Mouse (Mus musculus) embryonic facial prominence, embryonic 14.5 days (tissue): ENCODE measurements around the gene Ogfod2. TPM values are rescaled to one million over a fixed set of nuclear protein-coding genes. Genes with fewer than 3 reads are reported as not detected.
A peak's percentile ranks its signal among the peaks of the same experiment; 100 is the strongest.

Source experiments
- ATAC-seq: fragments of 200-750 bp; cut with Nextera tagmentation; 2 replicates; pipeline ENCODE4 v1.8.0; 2017; ENCODE audit warnings: low read depth, moderate number of reproducible peaks, moderate TSS enrichment
- DNase-seq: peaks from one replicate; pipeline ENCODE4 v3.0.0-alpha.2; 2015; ENCODE audit warnings: low spot score
- H3K27ac ChIP-seq: fragments of 300-500 bp; sonication (generic); replicated peaks from 2 replicates; pipeline ENCODE4 v1.5.1; 2014; ENCODE audit warnings: low read depth, mild to moderate bottlenecking, low read length, moderate library complexity
- H3K27me3 ChIP-seq: fragments of 300-500 bp; sonication (generic); replicated peaks from 2 replicates; pipeline ENCODE4 v1.6.1; 2014; ENCODE audit warnings: low read length; ENCODE audit not compliant: control insufficient read depth, insufficient read depth
- H3K36me3 ChIP-seq: fragments of 300-500 bp; sonication (generic); 2 replicates; pipeline ENCODE4 v1.6.1; 2014; ENCODE audit warnings: low read length, mixed read lengths; ENCODE audit not compliant: control insufficient read depth, insufficient read depth
- H3K4me1 ChIP-seq: fragments of 300-500 bp; sonication (generic); 2 replicates; pipeline ENCODE4 v1.6.1; 2014; ENCODE audit warnings: antibody characterized with exemption, low read length; ENCODE audit not compliant: control insufficient read depth, insufficient read depth
- H3K4me2 ChIP-seq: fragments of 300-500 bp; sonication (generic); 2 replicates; pipeline ENCODE4 v1.6.1; 2014; ENCODE audit warnings: low read depth, mild to moderate bottlenecking, low read length, moderate library complexity, mixed read lengths
- H3K4me3 ChIP-seq: fragments of 300-500 bp; sonication (generic); 2 replicates; pipeline ENCODE4 v1.5.1; 2014; ENCODE audit warnings: low read depth, mild to moderate bottlenecking, low read length
- H3K9ac ChIP-seq: fragments of 300-500 bp; sonication (generic); 2 replicates; pipeline ENCODE4 v1.6.1; 2014; ENCODE audit warnings: low read depth, mild to moderate bottlenecking, low read length, moderate library complexity, mixed read lengths
- H3K9me3 ChIP-seq: fragments of 300-500 bp; sonication (generic); 2 replicates; pipeline ENCODE4 v1.6.1; 2016; ENCODE audit warnings: low read length; ENCODE audit not compliant: control insufficient read depth
- WGBS: fragments of 180-500 bp; shearing (Covaris S2); extraction: QIAGEN DNeasy Blood & Tissue Kit; methylation state at CpG from one replicate; pipeline ENCODE4 v1.1.7; 2014; 5-methylcytosine and 5-hydroxymethylcytosine counted together
- polyA plus RNA-seq: library from polyadenylated mRNA; unstranded; fragments of >200 nt; fragmentation: Nextera tagmentation; extraction: Ambion mirVana; gene quantifications from 2 replicates; pipeline ENCODE4 v1.2.1, GENCODE M21; 2014

Gene Ogfod2
- polyA plus RNA-seq, 1 experiment from 2014 or later = 16.1 TPM

DNA sequence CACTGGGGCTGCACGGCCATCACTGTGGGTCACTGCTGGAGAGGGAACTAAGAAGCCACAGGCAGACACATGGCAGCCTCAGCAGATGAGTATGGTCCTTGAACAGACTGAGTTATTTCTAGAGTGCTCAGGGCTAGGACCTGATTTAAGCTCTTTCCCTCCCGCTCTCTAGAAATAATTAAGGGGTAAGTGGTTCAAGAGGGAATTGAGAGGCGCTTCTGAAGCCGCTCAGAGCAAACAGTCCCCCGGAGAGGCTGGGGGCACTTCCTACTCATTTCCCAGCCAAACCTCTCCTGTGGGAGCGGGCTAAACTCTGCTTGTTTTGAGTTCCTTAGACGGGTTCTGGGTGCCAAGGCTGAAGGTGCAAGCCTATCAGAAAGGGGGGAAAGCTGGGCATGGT is 38.8 kb downstream of the Ogfod2 start:
- ATAC-seq (no peak), DNase-seq (no peak)
- Histone ChIP-seq H3K27ac (no peak overlapping the region), H3K4me1 (no peaks in the 10 kb centered on the region), H3K9me3 (no peaks in the 10 kb centered on the region), H3K4me3 (no peak overlapping the region), H3K27me3 (no peaks in the 10 kb centered on the region), H3K9ac (no peak overlapping the region), H3K4me2 (no peak overlapping the region), H3K36me3 (no peaks in the 10 kb centered on the region)
- WGBS = 77% methylated on average over 7 of the region's 7 CpGs

DNA sequence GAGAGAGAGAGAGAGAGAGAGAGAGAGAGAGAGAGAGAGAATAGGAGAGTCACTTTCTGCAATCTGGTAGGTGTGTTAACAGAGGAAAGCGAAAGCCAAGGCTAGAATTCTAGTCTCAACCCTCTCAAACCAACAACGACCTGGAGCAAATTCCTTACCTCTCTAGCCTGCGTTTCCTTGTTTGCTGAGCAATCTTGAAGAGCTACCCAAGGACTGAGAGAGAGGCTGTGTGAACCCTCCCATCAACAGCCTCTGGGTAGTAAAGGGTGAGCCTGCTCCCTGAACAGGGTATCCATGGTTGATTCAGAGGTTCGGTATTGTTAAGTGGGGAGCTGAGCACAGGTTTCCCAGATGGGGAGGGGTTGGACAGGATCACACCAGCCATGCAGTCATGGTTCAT is 40.6 kb downstream of the Ogfod2 start:
- no peaks in the 10 kb centered on the region for H3K9me3 ChIP-seq
- no peak overlapping the region for H3K4me3 ChIP-seq
- H3K4me1 ChIP-seq = no peaks in the 10 kb centered on the region
- 78% methylated on average over 4 of the region's 4 CpGs for WGBS
- H3K4me2 ChIP-seq = no peak overlapping the region
- ATAC-seq (no peak), DNase-seq (no peak)
- H3K36me3 ChIP-seq = no peaks in the 10 kb centered on the region
- H3K9ac ChIP-seq = no peak overlapping the region
- no peak overlapping the region for H3K27ac ChIP-seq
- H3K27me3 ChIP-seq = no peaks in the 10 kb centered on the region

DNA sequence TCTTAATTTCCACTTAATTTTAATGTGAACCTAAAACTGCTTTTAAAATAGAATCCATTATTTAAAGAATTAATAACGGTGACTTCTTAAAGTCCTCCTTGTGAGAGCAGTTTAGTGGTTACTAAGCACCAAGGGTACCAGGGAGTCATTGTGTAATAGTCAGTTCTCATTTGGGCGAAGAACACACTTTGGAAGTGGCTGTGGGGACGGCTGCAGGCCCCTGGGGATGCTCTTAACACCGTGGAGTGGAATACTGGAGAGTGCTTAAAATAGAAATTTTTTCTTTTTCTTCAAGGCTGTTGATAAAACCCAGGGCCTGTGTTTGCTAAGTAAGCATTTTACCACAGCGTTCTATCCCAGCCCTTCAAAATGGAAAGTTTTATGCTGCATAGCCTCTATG is 43.8 kb downstream of the Ogfod2 start:
- WGBS = 77% methylated on average over 5 of the region's 5 CpGs
- no peak overlapping the region for H3K4me3 ChIP-seq
- H3K36me3 ChIP-seq = no peaks in the 10 kb centered on the region
- no peak for ATAC-seq
- H3K9ac ChIP-seq = no peak overlapping the region
- H3K27ac ChIP-seq = no peak overlapping the region
- H3K27me3 ChIP-seq = no peaks in the 10 kb centered on the region
- no peak for DNase-seq
- no peaks in the 10 kb centered on the region for H3K4me1 ChIP-seq
- H3K9me3 ChIP-seq = no peaks in the 10 kb centered on the region
- no peak overlapping the region for H3K4me2 ChIP-seq

DNA sequence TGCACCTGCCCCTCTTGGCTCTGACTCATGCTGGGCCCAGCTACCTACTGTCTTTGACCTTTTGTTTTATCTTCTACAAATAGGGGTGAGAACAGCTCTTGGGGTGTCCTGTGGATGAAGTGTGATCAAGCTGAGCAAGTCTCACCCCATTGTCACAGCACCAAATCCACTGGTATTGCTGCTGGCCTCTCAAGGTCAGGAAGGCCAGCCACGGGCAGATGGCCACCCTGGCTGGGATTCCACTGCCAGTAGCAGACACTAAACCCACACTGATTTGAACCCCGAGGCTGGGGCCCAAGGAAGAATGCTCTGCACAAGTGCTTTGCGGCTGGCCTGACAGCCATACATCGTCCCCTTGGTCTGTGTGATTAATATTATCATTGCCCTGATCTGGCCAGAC is 46.2 kb downstream of the Ogfod2 start:
- no peak overlapping the region for H3K9ac ChIP-seq
- no peaks in the 10 kb centered on the region; the same call in 1 of the 2 replicates for H3K4me1 ChIP-seq
- no peaks in the 10 kb centered on the region for H3K36me3 ChIP-seq
- H3K27ac ChIP-seq = no peak overlapping the region
- H3K27me3 ChIP-seq = no peaks in the 10 kb centered on the region
- H3K4me3 ChIP-seq = no peak overlapping the region
- H3K9me3 ChIP-seq = no peaks in the 10 kb centered on the region
- H3K4me2 ChIP-seq = no peak overlapping the region
- DNase-seq (no peak), ATAC-seq (no peak)
- 69% methylated on average over 4 of the region's 4 CpGs for WGBS

DNA sequence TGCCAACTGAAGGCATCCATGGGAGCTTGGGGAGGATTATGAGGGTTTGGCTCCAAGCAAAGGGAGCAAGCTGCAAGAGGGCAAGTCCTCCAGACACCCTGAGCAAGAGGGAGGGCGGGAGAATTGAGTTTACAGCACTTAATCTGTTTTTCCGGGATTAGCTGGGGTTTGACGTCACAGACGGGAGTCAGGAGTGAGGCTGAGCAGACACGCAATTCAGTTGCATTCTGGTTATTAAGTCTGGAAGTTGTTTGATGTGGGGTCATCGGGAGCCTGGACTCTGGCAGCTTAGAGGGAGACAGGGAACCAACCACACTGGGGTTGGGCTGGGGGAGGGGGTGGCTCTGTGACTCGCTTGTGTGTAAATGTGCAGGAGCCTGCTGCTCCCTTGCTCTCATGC is 47.4 kb downstream of the Ogfod2 start:
- no peak overlapping the region for H3K4me3 ChIP-seq
- H3K4me2 ChIP-seq = no peak overlapping the region
- no peak overlapping the region for H3K27ac ChIP-seq
- H3K9me3 ChIP-seq = no peaks in the 10 kb centered on the region
- 23% methylated on average over 7 of the region's 7 CpGs for WGBS
- no peak overlapping the region for H3K9ac ChIP-seq
- H3K4me1 ChIP-seq = peaks cover 11% of the 10 kb centered on the region; the same call in 1 of the 2 replicates
- ATAC-seq = peak; percentile 27; the same call in 1 of the 2 replicates
- peak; percentile 32 for DNase-seq
- no peaks in the 10 kb centered on the region for H3K36me3 ChIP-seq
- H3K27me3 ChIP-seq = no peaks in the 10 kb centered on the region

DNA sequence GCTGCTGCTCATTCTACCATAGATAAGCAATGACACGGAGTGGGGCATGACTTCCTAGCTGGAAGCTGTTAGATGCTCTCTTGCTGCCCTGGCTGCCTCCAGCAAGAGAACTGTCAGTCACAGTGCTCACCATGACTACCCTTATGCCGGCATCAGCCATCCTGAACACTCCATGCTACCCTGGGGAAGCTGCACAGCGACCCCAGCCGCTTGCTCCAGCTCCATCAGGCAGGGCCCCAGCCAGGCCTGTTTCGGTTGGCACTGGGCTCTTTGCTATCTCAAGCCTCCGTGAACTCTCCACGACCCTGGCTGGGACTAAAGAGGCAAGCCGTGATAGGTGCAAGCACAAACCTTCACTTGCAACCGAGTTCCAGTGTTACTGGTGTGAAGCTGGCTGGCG is 49.7 kb downstream of the Ogfod2 start:
- Histone ChIP-seq H3K4me2 (no peak overlapping the region), H3K36me3 (no peaks in the 10 kb centered on the region), H3K27me3 (no peaks in the 10 kb centered on the region), H3K27ac (no peak overlapping the region), H3K9ac (no peak overlapping the region), H3K4me1 (peaks cover 34% of the 10 kb centered on the region), H3K9me3 (no peaks in the 10 kb centered on the region), H3K4me3 (no peak overlapping the region)
- 44% methylated on average over 10 of the region's 10 CpGs for WGBS
- DNase-seq (peak; percentile 29), ATAC-seq (0 out of 2 replicates have a peak, but pooled peaks have one; percentile 4)

DNA sequence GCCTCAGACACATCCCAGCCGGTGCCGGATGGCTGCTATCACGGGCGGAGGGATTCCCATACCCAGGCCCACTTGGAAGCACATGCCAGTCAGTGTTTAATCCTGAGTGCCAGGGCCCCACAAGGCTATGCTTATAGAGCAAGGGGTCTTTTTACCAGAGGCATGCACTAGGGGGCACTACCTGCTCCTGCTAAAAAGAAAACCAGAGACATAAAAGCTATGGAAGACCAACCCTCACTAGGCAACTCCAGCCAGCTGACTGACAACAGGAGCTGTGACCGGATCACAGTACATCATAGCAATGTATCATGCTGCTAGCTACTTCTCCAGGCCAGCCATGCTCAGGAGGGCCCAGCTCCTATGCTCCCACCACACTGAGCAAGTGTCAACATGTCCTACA is 50.5 kb downstream of the Ogfod2 start:
- Histone ChIP-seq H3K27me3 (no peaks in the 10 kb centered on the region), H3K36me3 (no peaks in the 10 kb centered on the region), H3K9me3 (no peaks in the 10 kb centered on the region), H3K4me3 (no peak overlapping the region), H3K4me2 (no peak overlapping the region), H3K27ac (no peak overlapping the region), H3K9ac (no peak overlapping the region), H3K4me1 (peaks cover 41% of the 10 kb centered on the region)
- peak; percentile 83 for DNase-seq
- 59% methylated on average over 5 of the region's 5 CpGs for WGBS
- no peak for ATAC-seq

DNA sequence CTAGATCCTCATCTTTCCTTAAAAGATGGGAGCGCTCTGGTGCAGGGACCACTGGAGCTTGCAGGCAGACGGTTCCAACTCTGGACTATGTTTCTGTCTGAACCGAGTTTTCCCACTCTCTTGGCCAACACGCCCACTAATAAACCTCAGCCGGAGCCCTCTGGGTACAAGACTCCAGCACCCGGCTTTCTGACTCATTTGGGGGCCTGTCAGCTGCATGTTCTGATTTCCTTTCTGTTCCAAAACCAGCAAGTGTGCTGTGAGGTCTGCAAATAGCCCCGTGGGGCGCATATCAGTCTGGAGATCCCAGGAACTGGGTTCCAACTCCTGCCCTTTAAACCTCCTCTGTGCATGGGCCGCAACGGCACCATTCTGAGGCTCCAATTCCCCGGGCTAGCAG is 51.3 kb downstream of the Ogfod2 start:
- H3K9me3 ChIP-seq = no peaks in the 10 kb centered on the region
- no peaks in the 10 kb centered on the region for H3K36me3 ChIP-seq
- DNase-seq (no peak), ATAC-seq (no peak)
- H3K27ac ChIP-seq = no peak overlapping the region
- H3K9ac ChIP-seq = no peak overlapping the region
- 64% methylated on average over 11 of the region's 11 CpGs for WGBS
- no peaks in the 10 kb centered on the region for H3K27me3 ChIP-seq
- H3K4me1 ChIP-seq = peaks cover 44% of the 10 kb centered on the region
- H3K4me3 ChIP-seq = no peak overlapping the region
- H3K4me2 ChIP-seq = no peak overlapping the region
